Mouse (Mus musculus): ENCODE measurements at regions not wholly inside any gene's neighbourhood (a gene's known extent, or its start where the extent isn't known, plus 50 kb on each side); places are given as distances from the start of the nearest gene placed in this dataset.
"Not testable (repeated sequence)": the region's sequence is repeated elsewhere in the genome, so short reads cannot be mapped to it uniquely, and the experiment has no call there.

DNA sequence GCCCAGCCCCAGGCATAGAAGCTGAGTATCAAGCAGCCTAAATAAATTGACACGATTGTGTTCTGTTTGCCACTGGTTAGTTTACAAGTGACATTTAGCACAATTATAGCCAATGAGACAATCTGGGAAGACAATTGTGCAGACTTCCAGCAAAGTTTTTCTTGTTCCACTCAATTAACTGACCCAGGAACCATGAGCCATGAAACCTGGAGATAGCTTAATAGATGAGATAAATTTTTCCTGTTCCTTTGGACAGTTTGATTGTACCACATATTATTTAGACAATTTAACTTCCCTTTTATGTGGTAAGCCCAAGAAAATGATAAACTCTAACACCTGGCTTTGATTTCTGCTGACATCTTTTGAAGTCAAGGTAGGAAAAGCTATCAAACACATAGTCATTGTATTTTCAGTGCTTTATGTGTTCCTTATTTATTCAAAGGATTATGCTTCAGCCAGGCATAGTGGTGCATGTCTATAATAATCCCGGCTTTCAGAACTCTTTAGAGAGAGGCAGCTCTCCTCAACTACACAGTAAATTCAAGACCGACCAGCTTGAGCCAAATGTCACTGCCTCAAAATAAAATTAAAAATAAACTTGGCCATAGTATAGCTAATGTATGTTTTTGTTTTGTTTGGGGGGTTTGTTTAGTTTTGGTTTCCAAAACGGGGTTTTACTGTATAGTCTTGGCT lies 1406.2 kb upstream of the 1700008P02Rik start:
- no peaks in the 10 kb centered on the region for H3K36me3 ChIP-seq (ENCODE audit: control insufficient read depth, insufficient read depth, low read length)
- H3K4me3 ChIP-seq (ENCODE audit: extremely low read depth, insufficient read depth, insufficient read length), result no peak overlapping the region
- no peak for DNase-seq (ENCODE audit: low read depth in 1 of 2, low spot score in 2 of 2)
- WGBS, result 80% methylated on average over 4 of the region's 4 CpGs
- no peak overlapping the region for H3K27ac ChIP-seq (ENCODE audit: insufficient read depth, low read length)
- no peaks in the 10 kb centered on the region for H3K4me1 ChIP-seq (ENCODE audit: control insufficient read depth, insufficient read depth, insufficient read length)
- TF ChIP-seq POLR2A (IDR thresholded peaks at IDR 0.05; ENCODE audit: low read depth, low read length) (no peak), CTCF (IDR thresholded peaks at IDR 0.05; ENCODE audit: extremely low read depth, insufficient read depth, insufficient read length, insufficient replicate concordance) (no peak)
- H3K27me3 ChIP-seq (ENCODE audit: control insufficient read depth, insufficient read depth, low read length), result no peaks in the 10 kb centered on the region

DNA sequence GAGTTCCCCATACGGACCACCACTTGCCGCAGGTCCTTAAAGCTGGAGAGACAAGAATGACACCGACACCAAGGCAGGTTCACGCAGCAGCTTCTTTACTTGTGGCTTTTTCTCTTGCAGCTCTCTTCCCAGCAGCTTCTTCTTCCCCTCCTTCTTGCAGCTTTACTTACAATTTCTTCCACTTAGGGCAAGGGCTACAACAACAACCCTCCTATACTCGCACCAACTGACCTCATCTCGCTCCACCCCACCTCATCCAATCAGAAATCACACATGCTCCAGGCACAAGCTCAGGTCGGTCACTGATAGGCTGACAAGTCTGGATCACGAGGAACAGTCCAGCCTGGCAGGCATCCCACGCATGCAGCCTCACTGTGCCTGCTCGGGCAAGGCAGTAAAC lies 1402.4 kb upstream of the 1700008P02Rik start:
- Histone ChIP-seq H3K4me3 (ENCODE audit: extremely low read depth, insufficient read depth, insufficient read length) (no peak overlapping the region), H3K4me1 (ENCODE audit: control insufficient read depth, insufficient read depth, insufficient read length) (no peaks in the 10 kb centered on the region), H3K27ac (ENCODE audit: insufficient read depth, low read length) (no peak overlapping the region), H3K36me3 (ENCODE audit: control insufficient read depth, insufficient read depth, low read length) (no peaks in the 10 kb centered on the region), H3K27me3 (ENCODE audit: control insufficient read depth, insufficient read depth, low read length) (no peaks in the 10 kb centered on the region)
- 86% methylated on average over 10 of the region's 10 CpGs for WGBS
- TF ChIP-seq POLR2A (IDR thresholded peaks at IDR 0.05; ENCODE audit: low read depth, low read length) (no peak), CTCF (IDR thresholded peaks at IDR 0.05; ENCODE audit: extremely low read depth, insufficient read depth, insufficient read length, insufficient replicate concordance) (no peak)
- no peak for DNase-seq (ENCODE audit: low read depth in 1 of 2, low spot score in 2 of 2)

DNA sequence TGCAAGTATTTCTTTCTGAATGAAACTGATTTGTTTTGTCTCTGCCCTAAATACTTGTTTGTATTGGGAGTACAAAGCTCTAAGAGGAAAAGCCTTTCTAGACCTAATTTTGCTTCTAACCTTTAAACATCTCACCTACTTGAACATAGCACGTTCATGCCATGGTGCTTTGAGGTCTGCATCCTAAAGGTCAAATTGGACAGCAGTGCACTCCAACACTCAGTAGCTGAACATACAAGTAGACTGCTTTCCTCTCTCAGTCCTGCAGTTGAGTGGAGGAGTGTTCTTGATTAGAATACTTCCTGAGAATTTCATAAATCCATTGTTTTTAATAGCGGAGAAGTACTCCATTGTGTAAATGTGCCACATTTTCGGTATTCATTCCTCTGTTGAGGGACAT lies 1397.2 kb upstream of the 1700008P02Rik start:
- DNase-seq (ENCODE audit: low read depth in 1 of 2, low spot score in 2 of 2), result no peak
- Histone ChIP-seq H3K4me1 (ENCODE audit: control insufficient read depth, insufficient read depth, insufficient read length) (no peaks in the 10 kb centered on the region), H3K27me3 (ENCODE audit: control insufficient read depth, insufficient read depth, low read length) (no peaks in the 10 kb centered on the region), H3K27ac (ENCODE audit: insufficient read depth, low read length) (no peak overlapping the region), H3K4me3 (ENCODE audit: extremely low read depth, insufficient read depth, insufficient read length) (no peak overlapping the region), H3K36me3 (ENCODE audit: control insufficient read depth, insufficient read depth, low read length) (no peaks in the 10 kb centered on the region)
- TF ChIP-seq CTCF (IDR thresholded peaks at IDR 0.05; ENCODE audit: extremely low read depth, insufficient read depth, insufficient read length, insufficient replicate concordance) (no peak), POLR2A (IDR thresholded peaks at IDR 0.05; ENCODE audit: low read depth, low read length) (no peak)
- 78% methylated on average over 3 of the region's 3 CpGs for WGBS

DNA sequence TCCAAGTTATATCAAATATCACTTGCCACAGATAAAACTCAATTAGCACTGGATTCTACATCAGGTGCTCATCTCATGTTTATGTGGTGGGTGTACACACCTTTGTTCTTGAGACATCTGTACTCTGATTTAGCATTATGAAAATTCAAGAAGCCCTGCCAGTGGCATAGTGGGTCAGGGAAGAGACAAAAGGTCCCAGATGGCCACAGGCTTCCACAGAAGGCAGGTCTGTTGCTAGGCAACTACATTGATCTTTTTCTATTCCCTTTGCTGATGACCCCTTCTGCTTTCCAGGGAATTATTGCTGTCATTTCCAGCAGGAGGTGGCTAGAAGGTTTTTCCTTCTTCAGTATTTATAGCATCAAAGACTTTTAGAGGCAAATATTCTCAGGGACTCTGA lies 1396.7 kb upstream of the 1700008P02Rik start:
- H3K27me3 ChIP-seq (ENCODE audit: control insufficient read depth, insufficient read depth, low read length), result no peaks in the 10 kb centered on the region
- H3K27ac ChIP-seq (ENCODE audit: insufficient read depth, low read length), result no peak overlapping the region
- DNase-seq (ENCODE audit: low read depth in 1 of 2, low spot score in 2 of 2), result no peak
- H3K36me3 ChIP-seq (ENCODE audit: control insufficient read depth, insufficient read depth, low read length), result no peaks in the 10 kb centered on the region
- H3K4me1 ChIP-seq (ENCODE audit: control insufficient read depth, insufficient read depth, insufficient read length), result no peaks in the 10 kb centered on the region
- TF ChIP-seq CTCF (IDR thresholded peaks at IDR 0.05; ENCODE audit: extremely low read depth, insufficient read depth, insufficient read length, insufficient replicate concordance), result no peak
- TF ChIP-seq POLR2A (IDR thresholded peaks at IDR 0.05; ENCODE audit: low read depth, low read length), result no peak
- no peak overlapping the region; the same call in 1 of the 2 replicates for H3K4me3 ChIP-seq (ENCODE audit: extremely low read depth, insufficient read depth, insufficient read length)

DNA sequence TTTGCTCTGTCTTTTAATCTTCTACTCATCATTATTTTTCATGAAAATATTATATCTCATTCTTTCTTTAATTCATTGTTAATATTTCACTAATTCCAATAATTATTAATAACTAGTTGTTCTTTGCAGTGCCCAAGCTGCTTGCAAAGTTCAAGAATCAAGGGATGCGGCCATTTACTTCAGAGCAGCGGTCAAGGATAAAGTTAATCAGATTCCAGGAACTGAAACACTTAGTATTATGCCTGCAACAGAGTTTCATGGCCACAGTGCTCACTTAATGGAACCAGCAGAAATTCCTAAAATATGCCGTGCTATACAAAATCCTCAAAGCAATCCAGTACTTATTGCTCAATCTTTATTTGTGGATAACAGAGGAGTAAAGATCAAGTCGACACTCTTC lies 1389.7 kb upstream of the 1700008P02Rik start:
- Histone ChIP-seq H3K4me3 (ENCODE audit: extremely low read depth, insufficient read depth, insufficient read length) (no peak overlapping the region), H3K27ac (ENCODE audit: insufficient read depth, low read length) (no peak overlapping the region), H3K4me1 (ENCODE audit: control insufficient read depth, insufficient read depth, insufficient read length) (no peaks in the 10 kb centered on the region), H3K27me3 (ENCODE audit: control insufficient read depth, insufficient read depth, low read length) (no peaks in the 10 kb centered on the region), H3K36me3 (ENCODE audit: control insufficient read depth, insufficient read depth, low read length) (no peaks in the 10 kb centered on the region)
- TF ChIP-seq POLR2A (IDR thresholded peaks at IDR 0.05; ENCODE audit: low read depth, low read length) (no peak), CTCF (IDR thresholded peaks at IDR 0.05; ENCODE audit: extremely low read depth, insufficient read depth, insufficient read length, insufficient replicate concordance) (no peak)
- DNase-seq (ENCODE audit: low read depth in 1 of 2, low spot score in 2 of 2), result no peak
- 84% methylated on average over 4 of the region's 4 CpGs for whole genome bisulfite sequencing

DNA sequence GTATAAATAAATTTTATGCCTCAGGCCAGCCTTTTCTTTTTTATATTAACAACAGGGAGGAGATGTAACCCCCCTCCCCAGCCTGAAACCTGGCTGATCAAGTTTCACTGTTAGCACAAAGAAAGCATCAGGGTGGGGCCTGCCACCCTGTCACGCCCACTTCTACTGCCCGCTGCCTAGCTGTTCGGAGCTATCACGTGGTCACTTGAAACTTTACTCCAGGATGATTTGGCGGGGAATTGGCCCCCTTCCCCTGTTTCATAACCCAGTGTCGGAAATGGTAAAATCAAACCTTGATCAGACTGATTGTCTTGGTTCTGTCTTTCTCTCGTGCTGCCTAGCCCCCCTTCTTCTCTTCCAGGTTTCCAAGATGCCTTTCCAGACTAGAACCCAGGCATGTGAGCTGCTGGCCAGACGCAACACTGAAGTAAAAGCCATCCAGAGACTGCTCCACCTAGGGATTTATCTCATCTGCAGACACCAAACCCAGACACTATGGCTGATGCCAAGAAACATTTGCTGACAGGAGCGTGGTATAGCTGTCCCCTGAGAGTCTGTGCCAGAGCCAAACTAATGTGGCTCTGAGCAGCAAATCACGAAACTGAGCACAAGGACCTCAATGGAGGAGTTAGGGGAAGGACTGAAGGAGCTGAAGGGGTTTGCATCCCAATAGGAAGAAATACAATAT lies 1386.6 kb upstream of the 1700008P02Rik start:
- TF ChIP-seq POLR2A (IDR thresholded peaks at IDR 0.05; ENCODE audit: low read depth, low read length) (no peak), CTCF (IDR thresholded peaks at IDR 0.05; ENCODE audit: extremely low read depth, insufficient read depth, insufficient read length, insufficient replicate concordance) (no peak)
- no peak for DNase-seq (ENCODE audit: low read depth in 1 of 2, low spot score in 2 of 2)
- Histone ChIP-seq H3K4me3 (ENCODE audit: extremely low read depth, insufficient read depth, insufficient read length) (no peak overlapping the region), H3K27me3 (ENCODE audit: control insufficient read depth, insufficient read depth, low read length) (no peaks in the 10 kb centered on the region), H3K36me3 (ENCODE audit: control insufficient read depth, insufficient read depth, low read length) (no peaks in the 10 kb centered on the region), H3K4me1 (ENCODE audit: control insufficient read depth, insufficient read depth, insufficient read length) (no peaks in the 10 kb centered on the region), H3K27ac (ENCODE audit: insufficient read depth, low read length) (no peak overlapping the region)
- WGBS, result 72% methylated on average over 10 of the region's 10 CpGs

DNA sequence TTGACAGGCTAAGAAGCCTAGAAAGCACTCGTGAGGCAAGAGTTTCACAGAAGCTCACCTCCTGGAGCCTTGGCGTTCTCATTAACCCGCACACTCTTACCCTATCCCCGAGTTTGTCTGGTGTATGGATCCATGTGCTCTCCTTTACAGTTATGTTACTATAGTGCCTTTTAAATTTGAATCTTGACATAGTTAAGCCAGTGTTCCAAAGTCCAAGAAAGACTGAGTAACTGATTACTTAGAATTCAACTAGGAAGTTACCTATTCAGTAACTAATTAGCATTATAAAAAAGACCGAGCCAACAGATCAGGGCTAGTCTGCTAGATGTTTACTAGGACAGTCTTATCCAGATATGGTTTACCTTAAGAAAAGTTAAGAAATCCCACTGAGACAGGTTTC lies 1386.0 kb upstream of the 1700008P02Rik start:
- no peak for DNase-seq (ENCODE audit: low read depth in 1 of 2, low spot score in 2 of 2)
- H3K4me3 ChIP-seq (ENCODE audit: extremely low read depth, insufficient read depth, insufficient read length), result no peak overlapping the region
- no peaks in the 10 kb centered on the region for H3K27me3 ChIP-seq (ENCODE audit: control insufficient read depth, insufficient read depth, low read length)
- H3K4me1 ChIP-seq (ENCODE audit: control insufficient read depth, insufficient read depth, insufficient read length), result no peaks in the 10 kb centered on the region
- H3K27ac ChIP-seq (ENCODE audit: insufficient read depth, low read length), result no peak overlapping the region
- H3K36me3 ChIP-seq (ENCODE audit: control insufficient read depth, insufficient read depth, low read length), result no peaks in the 10 kb centered on the region
- no peak for TF ChIP-seq POLR2A (IDR thresholded peaks at IDR 0.05; ENCODE audit: low read depth, low read length)
- TF ChIP-seq CTCF (IDR thresholded peaks at IDR 0.05; ENCODE audit: extremely low read depth, insufficient read depth, insufficient read length, insufficient replicate concordance), result no peak
- 79% methylated on average over 5 of the region's 5 CpGs for WGBS

DNA sequence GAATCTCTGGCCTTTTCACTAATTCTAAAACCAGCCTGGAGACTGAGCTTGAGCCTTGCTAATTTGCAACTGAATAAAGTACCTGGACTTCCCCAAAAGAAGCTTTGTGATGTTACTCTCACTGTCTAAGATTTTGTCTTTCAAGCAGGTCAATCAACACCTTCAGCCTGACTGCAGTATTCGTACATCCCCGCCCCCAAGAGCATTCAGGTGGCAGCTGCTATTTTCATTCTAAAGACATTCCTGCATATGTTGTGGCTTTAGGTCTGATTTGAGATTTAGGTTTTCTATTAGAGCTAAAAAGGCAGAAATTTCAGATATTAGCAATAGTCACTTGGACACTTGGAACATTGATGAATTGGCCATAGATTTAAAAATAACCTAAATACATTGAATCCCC lies 1385.4 kb upstream of the 1700008P02Rik start:
- H3K27me3 ChIP-seq (ENCODE audit: control insufficient read depth, insufficient read depth, low read length); H3K4me1 ChIP-seq (ENCODE audit: control insufficient read depth, insufficient read depth, insufficient read length); H3K4me3 ChIP-seq (ENCODE audit: extremely low read depth, insufficient read depth, insufficient read length); H3K27ac ChIP-seq (ENCODE audit: insufficient read depth, low read length); DNase-seq (ENCODE audit: low read depth in 1 of 2, low spot score in 2 of 2); H3K36me3 ChIP-seq (ENCODE audit: control insufficient read depth, insufficient read depth, low read length): not testable (repeated sequence)
- 82% methylated on average over 2 of the region's 2 CpGs for WGBS
